Mouse (Mus musculus) ES-CJ7 (cell line): ENCODE measurements at regions not wholly inside any gene's neighbourhood (a gene's known extent, or its start where the extent isn't known, plus 50 kb on each side); places are given as distances from the start of the nearest gene placed in this dataset.

Experiments used
- DNase-seq: peaks from one replicate; pipeline ENCODE4 v3.0.0; 2011; ENCODE audit warnings: low read depth, low spot score

- DNase-seq: no peak
Measured at GRCm38 (mm10) chr12:78095352-78095751, 98.7 kb upstream of the Gm6657 start.

GRCm38 (mm10) chr12:78095916-78096315 is 98.1 kb upstream of the Gm6657 start:
- no peak for DNase-seq

- no peak for DNase-seq
Measured at GRCm38 (mm10) chr12:78097119-78097518, 96.9 kb upstream of the Gm6657 start.

GRCm38 (mm10) chr12:78097692-78098091 is 96.3 kb upstream of the Gm6657 start:
- no peak for DNase-seq

- DNase-seq: no peak
Measured at GRCm38 (mm10) chr12:78098765-78099194, 95.3 kb upstream of the Gm6657 start.

GRCm38 (mm10) chr12:78099761-78100160 is 94.3 kb upstream of the Gm6657 start:
- DNase-seq: no peak

- DNase-seq: no peak
Measured at GRCm38 (mm10) chr12:78100756-78101155, 93.3 kb upstream of the Gm6657 start.

- no peak for DNase-seq
Measured at GRCm38 (mm10) chr12:78109931-78110330, 84.1 kb upstream of the Gm6657 start.

GRCm38 (mm10) chr12:78118131-78118530 is 75.9 kb upstream of the Gm6657 start:
- DNase-seq: no peak

- DNase-seq: no peak
Measured at GRCm38 (mm10) chr12:78119246-78119645, 74.8 kb upstream of the Gm6657 start.

GRCm38 (mm10) chr12:78119855-78120254 is 74.2 kb upstream of the Gm6657 start:
- no peak for DNase-seq

GRCm38 (mm10) chr12:78129130-78129845 is 64.8 kb upstream of the Gm6657 start:
- DNase-seq: no peak

GRCm38 (mm10) chr12:78132016-78132797 is 61.8 kb upstream of the Gm6657 start:
- DNase-seq: no peak

- DNase-seq: no peak
Measured at GRCm38 (mm10) chr12:78133341-78133740, 60.7 kb upstream of the Gm6657 start.

GRCm38 (mm10) chr12:78133984-78134383 is 60.1 kb upstream of the Gm6657 start:
- no peak for DNase-seq

- DNase-seq: no peak
Measured at GRCm38 (mm10) chr12:78137196-78137595, 56.8 kb upstream of the Gm6657 start.

- no peak for DNase-seq
Measured at GRCm38 (mm10) chr12:78138467-78138866, 55.6 kb upstream of the Gm6657 start.
